Mouse (Mus musculus): ENCODE measurements around the gene Atp2b1.

The Atp2b1 gene

GRCm38 (mm10) chr10:99037185-99038065 is 123.2 kb downstream of the Atp2b1 start:
- DNase-seq: peak in 1 of 2 experiments; percentile 37

- DNase-seq: no peak
Measured at GRCm38 (mm10) chr10:99038866-99039265, 124.7 kb downstream of the Atp2b1 start.

GRCm38 (mm10) chr10:99040171-99040570 is 126.0 kb downstream of the Atp2b1 start:
- DNase-seq: no peak

- peak in 1 of 2 experiments; percentile 4 for DNase-seq
Measured at GRCm38 (mm10) chr10:99046756-99047550, 132.7 kb downstream of the Atp2b1 start.

- no peak for DNase-seq
Measured at GRCm38 (mm10) chr10:99047551-99047940, 133.3 kb downstream of the Atp2b1 start.

- no peak for DNase-seq
Measured at GRCm38 (mm10) chr10:99050093-99050492, 135.9 kb downstream of the Atp2b1 start.

- no peak for DNase-seq
Measured at GRCm38 (mm10) chr10:99053111-99053510, 138.9 kb downstream of the Atp2b1 start.

- DNase-seq: peak; percentile 31 to 70
Measured at GRCm38 (mm10) chr10:99060588-99060987, 146.4 kb downstream of the Atp2b1 start.

- DNase-seq: no peak
Measured at GRCm38 (mm10) chr10:99061418-99061817, 147.2 kb downstream of the Atp2b1 start.

GRCm38 (mm10) chr10:99062546-99062945 is 148.3 kb downstream of the Atp2b1 start:
- DNase-seq: no peak

Measured in lung, adult 18-20 months (tissue).